Mouse (Mus musculus): Measurements from ENCODE around the gene 1190007I07Rik. TPM values are rescaled to one million over a fixed set of nuclear protein-coding genes. Genes with fewer than 3 reads are reported as not detected.

Gene 1190007I07Rik
- polyA plus RNA-seq (2012; rRNA removed), result 32.5 and 40.6 TPM in 2 replicates

- WGBS, result under 1% methylated on average over 61 of the region's 61 CpGs
These were observed at the start of gene 1190007I07Rik for GRCm38 (mm10) chr10:82622671-82623552. 1190007I07Rik (minus strand) TSS chr10:82623228.

DNA sequence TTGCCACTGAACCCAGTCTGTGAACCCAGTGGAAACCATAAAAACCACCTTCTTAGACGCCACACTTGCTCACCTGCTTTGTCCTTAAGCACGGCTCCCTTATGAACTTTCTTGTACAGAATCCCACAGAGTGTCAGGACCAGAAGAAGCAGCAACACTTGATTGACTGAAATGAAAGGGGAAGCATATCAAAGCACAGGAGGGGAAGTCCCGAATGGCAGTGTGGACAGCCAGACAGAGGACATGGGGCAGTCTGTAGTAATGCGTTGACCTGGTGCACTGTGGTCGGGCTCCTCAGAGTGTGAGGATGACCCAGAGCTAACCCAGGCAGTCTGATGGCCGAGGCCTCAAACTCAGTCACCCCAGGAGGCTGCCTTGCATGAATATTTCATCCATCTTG lies 47.2 kb upstream of the 1190007I07Rik start:
- DNase-seq (ENCODE audit: low read depth, low spot score), result no peak
- 64% methylated on average over 6 of the region's 6 CpGs for WGBS

More at GRCm38 (mm10) chr10:82622671-82623552, at the start of gene 1190007I07Rik:
- peak; percentile 92 for DNase-seq (ENCODE audit: low read depth, low spot score)

GRCm38 (mm10) chr10:82666436-82667234 lies 43.6 kb upstream of the 1190007I07Rik start:
- WGBS, result 17% methylated on average over 22 of the region's 22 CpGs

DNA sequence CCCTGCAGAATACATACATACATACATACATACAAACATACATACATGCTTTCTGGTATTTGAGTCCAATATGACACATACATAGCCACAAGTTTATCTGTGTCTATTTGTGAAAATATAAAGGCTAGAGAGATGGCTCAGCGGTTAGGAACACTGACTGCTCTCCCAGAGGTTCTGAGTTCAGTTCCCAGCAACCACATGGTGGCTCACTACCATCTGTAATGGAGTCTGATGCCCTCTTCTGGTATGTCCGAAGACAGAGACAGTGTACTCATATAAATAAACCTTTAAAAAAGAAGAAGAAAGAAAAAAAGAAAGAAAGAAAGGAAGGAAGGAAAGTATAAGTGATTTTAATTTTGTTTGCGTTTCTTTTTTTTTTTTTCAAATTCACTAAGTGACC lies 42.9 kb upstream of the 1190007I07Rik start:
- DNase-seq (ENCODE audit: low read depth, low spot score), result no peak
- 61% methylated on average over 3 of the region's 3 CpGs for WGBS

More at GRCm38 (mm10) chr10:82666436-82667234, 43.6 kb upstream of the 1190007I07Rik start:
- DNase-seq (ENCODE audit: low read depth, low spot score), result peak; percentile 39

GRCm38 (mm10) chr10:82663289-82663688 lies 40.3 kb upstream of the 1190007I07Rik start:
- WGBS, result 62% methylated on average over 2 of the region's 2 CpGs
- DNase-seq (ENCODE audit: low read depth, low spot score), result no peak

DNA sequence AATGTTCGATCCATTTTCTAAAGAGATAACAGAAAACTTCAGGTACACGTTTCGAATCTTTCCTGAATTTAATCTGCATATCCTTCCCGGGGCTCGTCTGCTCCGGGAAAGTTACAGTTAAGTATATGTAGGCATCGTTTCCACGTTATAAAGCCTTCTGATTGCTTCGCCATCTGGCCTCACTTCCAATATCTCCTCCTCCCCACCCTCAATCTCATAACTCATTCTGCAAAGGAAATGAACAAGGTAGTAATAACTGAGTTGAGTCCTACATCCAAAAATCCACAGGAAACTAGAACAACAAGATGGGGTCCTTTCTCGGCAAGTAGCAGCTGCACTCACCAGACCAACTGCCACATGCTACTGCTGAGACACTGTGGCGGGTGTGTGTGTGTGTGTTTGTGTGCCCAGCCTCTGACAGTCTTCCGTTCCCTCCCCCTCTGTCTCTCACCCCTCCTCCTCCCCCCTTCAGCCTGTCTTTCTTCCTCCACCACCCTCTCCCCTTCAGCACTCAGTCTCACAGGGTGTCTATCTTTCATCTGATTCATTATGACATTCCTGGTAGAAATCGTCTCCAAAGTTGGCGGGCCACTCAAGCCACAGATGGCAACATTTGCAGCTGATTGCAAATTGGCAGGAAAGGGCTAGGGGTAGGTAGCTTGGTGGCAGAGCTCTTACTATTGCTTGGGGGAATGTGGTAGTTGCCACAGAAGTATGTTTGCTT lies 39.4 kb upstream of the 1190007I07Rik start:
- 67% methylated on average over 14 of the region's 14 CpGs for WGBS
- no peak for DNase-seq (ENCODE audit: low read depth, low spot score)

GRCm38 (mm10) chr10:82661820-82662219 lies 38.8 kb upstream of the 1190007I07Rik start:
- DNase-seq (ENCODE audit: low read depth, low spot score), result no peak
- 82% methylated on average over 8 of the region's 8 CpGs for WGBS

DNA sequence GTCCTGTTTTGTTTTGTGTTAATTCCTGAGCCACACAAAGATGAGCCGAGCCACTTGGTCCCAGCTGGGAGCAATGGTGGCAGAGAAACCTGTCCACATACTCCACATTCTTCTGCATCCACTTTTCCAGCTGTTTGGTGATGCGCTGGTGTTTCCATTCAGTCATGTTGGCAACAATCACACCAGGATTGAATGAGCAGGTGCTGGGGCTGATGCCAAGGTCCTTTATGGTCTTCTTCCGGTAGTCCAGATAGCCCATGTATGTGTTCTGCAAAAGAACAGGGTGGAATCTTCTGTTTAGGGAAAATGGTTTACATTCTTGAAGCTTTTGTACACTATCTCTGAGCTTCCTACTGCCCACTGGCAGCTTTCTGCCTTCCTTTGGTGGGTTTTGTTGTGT lies 31.6 kb upstream of the 1190007I07Rik start:
- 50% methylated on average over 3 of the region's 3 CpGs for WGBS
- DNase-seq (ENCODE audit: low read depth, low spot score), result no peak

DNA sequence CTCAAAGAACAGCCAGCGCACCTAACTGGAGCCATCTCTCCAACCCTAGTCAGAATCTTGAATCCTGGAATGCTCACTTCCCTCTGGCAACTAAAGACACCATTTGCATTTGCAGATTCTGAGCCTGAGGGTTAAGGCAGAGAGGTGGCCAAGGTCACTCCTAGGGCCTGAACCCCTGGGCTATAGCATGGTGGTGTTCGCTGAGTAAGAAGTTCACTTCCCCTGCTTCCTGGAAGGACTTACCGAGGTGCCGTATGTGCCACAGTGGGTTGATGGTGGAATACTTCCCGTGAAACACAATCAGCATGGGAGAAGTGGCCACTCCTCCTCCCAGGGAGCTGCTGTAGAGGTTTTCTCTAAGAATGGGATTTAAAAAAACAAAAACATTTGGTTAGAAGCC lies 29.6 kb upstream of the 1190007I07Rik start:
- no peak for DNase-seq (ENCODE audit: low read depth, low spot score)
- 76% methylated on average over 5 of the region's 5 CpGs for WGBS

GRCm38 (mm10) chr10:82651221-82651620 lies 28.2 kb upstream of the 1190007I07Rik start:
- 81% methylated on average over 5 of the region's 5 CpGs for WGBS

GRCm38 (mm10) chr10:82647205-82647811 lies 24.3 kb upstream of the 1190007I07Rik start:
- 83% methylated on average over 17 of the region's 17 CpGs for WGBS

More at GRCm38 (mm10) chr10:82651221-82651620, 28.2 kb upstream of the 1190007I07Rik start:
- no peak for DNase-seq (ENCODE audit: low read depth, low spot score)

DNA sequence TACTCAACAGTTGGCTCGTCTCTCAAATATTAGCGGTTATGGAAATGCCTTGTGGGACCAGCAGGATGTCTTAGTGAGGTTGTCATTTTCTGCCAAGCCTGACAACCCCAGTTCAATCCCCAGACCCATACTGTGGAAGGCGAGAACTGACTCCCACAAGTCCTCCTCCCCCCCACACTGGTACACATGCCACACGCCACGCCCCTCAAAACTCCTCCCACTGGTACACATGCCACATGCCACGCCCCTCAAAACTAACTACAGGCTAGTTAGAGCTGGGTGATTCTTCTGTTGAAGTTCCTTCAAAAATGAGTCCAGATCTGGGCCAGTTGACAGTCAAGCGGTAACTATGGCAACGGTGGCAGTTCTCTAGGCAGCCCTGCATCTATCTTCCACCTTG lies 23.1 kb upstream of the 1190007I07Rik start:
- 95% methylated on average over 8 of the region's 8 CpGs for WGBS
- no peak for DNase-seq (ENCODE audit: low read depth, low spot score)

More at GRCm38 (mm10) chr10:82647205-82647811, 24.3 kb upstream of the 1190007I07Rik start:
- no peak for DNase-seq (ENCODE audit: low read depth, low spot score)

- 92% methylated on average over 9 of the region's 9 CpGs for WGBS
- DNase-seq (ENCODE audit: low read depth, low spot score), result no peak
These were observed 18.5 kb upstream of the 1190007I07Rik start for GRCm38 (mm10) chr10:82641481-82641880.

DNA sequence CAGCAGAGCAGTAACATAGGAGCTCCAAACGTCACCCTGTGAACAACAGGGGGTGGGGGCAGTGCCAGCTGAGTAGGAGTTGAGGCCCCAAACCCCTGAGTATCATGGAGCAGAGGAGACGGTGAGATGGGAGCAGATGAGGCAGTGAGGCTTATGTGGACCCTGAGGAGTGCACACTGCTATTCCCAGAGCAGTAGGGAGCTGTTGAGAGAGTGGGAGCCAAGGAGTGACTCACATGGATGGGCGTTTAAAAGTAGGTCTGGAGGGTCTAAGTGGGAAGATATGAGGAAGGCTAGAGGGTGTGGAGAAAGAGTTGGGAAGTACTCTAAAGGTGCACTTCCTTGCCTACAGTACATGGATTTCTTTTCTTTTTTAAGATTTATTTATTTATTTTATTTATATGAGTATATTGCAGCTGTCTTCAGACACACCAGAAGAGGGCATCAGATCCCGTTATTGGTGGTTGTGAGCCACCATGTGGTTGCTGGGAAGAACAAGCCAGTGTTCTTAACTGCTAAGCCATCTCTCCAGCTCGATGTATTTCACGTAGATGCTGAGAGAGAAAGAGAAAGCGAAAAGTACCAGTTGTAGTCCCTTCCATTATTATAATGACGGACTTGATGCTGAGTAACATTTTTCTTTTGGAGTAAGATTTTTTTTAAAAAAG lies 16.1 kb upstream of the 1190007I07Rik start:
- no peak for DNase-seq (ENCODE audit: low read depth, low spot score)
- 85% methylated on average over 8 of the region's 8 CpGs for WGBS

DNA sequence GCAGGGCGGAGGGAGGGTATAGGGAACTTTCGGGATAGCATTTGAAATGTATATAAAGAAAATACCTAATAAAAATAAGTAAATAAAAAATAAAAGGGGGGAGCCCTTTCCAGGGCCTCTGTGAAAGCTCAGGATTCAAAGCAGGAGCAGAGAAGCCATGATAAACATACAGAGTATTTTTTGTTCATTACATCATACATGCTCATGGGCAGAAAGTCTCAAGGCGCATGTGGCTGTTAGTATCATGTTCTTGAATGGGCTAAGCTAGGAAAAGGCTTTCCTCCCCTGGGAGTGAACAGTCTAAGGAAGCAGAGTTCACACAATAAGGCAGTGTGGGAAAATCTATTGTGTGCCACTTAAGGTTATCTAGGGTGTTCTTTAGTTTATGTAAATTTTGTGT lies 13.3 kb upstream of the 1190007I07Rik start:
- 90% methylated on average over 3 of the region's 3 CpGs for WGBS
- no peak for DNase-seq (ENCODE audit: low read depth, low spot score)

GRCm38 (mm10) chr10:82634348-82634747 lies 11.3 kb upstream of the 1190007I07Rik start:
- DNase-seq (ENCODE audit: low read depth, low spot score), result no peak
- 97% methylated on average over 7 of the region's 7 CpGs for WGBS

DNA sequence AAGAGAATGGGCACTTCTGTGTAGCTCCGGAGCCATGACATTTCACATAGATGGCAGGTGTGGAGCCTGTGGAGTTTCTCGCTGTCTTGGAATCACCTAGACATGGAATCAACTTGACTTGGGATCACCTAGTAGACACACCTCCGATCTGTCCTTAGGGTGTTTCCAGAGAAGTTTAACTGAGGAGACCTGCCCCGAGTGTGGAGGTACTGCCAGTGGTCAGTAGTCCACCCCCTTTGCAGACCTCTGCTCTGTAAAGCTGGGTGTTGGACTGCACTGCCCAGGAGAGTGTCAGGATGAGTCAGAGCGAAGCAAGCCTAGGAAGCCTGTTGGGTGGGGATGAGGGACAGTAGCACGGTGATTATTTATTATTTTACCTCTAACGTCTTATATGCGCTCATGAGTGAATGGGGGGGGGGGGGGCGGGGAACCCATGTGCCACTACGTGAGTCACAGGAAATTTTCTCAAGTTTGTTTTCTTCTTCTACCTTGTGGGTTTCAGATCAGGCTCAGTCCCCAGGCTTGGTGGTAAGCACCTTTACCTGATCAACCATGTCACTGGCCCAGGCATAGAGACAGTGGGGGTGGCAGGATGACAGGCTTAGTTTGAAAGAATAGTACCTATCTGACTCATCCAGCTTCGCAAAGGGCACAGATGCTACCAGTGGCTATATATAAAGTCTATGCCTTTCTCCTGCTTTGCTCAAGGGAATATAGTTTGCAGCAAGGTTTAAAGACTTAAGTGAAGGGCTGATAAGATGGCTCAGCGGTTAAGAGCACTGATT lies 9.7 kb upstream of the 1190007I07Rik start:
- DNase-seq (ENCODE audit: low read depth, low spot score), result no peak
- whole genome bisulfite sequencing, result 97% methylated on average over 12 of the region's 12 CpGs

DNA sequence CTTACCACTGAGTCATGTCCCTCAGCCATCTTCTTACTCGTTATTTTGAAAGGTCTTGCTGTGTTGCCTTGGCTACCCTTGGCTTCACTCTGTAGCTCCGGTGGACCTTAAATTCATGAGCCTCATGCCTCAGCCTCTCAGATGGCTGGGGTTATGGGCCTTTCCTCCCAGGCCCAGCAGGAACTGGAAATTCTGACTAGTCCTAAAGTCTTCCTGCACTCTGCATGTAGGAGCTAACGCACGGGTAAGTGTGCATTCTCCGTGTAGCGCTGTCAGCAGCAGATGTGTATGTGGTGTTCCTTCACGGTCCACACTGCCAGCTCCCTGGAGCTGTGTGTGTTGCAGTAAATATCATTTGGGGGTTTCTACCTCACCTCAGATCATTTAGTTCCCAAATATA lies 8.1 kb upstream of the 1190007I07Rik start:
- no peak for DNase-seq (ENCODE audit: low read depth, low spot score)
- 71% methylated on average over 7 of the region's 7 CpGs for WGBS
